Mouse (Mus musculus) C2C12 (cell line): ENCODE data around the gene Plac1. TPM values are rescaled to one million over a fixed set of nuclear protein-coding genes. Genes with fewer than 3 reads are reported as not detected.
A peak's percentile ranks its signal among the peaks of the same experiment; 100 is the strongest.

ENCODE experiments used
- H3K27me3 ChIP-seq: one replicate; pipeline ENCODE4 v1.6.1; 2011; ENCODE audit not compliant: control insufficient read depth, insufficient read depth, insufficient read length
- H3K36me3 ChIP-seq: one replicate; pipeline ENCODE4 v1.6.1; 2011; ENCODE audit not compliant: control insufficient read depth, insufficient read depth
- H3K4me3 ChIP-seq: one replicate; pipeline ENCODE4 v1.5.1; 2011; ENCODE audit warnings: mild to moderate bottlenecking, control low read depth; ENCODE audit not compliant: poor library complexity, insufficient read depth, severe bottlenecking
- H3K79me2 ChIP-seq: one replicate; pipeline ENCODE4 v1.6.1; 2011; ENCODE audit not compliant: control insufficient read depth, insufficient read depth
- H3K79me3 ChIP-seq: one replicate; pipeline ENCODE4 v1.6.1; 2011; ENCODE audit warnings: low read depth, control low read depth
- H3ac ChIP-seq: one replicate; pipeline ENCODE3; 2011; ENCODE audit warnings: low read depth; ENCODE audit not compliant: control insufficient read depth, insufficient read length
- CEBPB ChIP-seq: IDR thresholded peaks from one replicate; pipeline ENCODE4 v1.6.1; 2011; ENCODE audit warnings: low read depth, mild to moderate bottlenecking, control low read depth, moderate library complexity
- CTCF ChIP-seq: IDR thresholded peaks from one replicate; pipeline ENCODE4 v1.5.1; 2011; ENCODE audit not compliant: control insufficient read depth, insufficient read depth, insufficient read length
- FOSL1 ChIP-seq: IDR thresholded peaks from one replicate; pipeline ENCODE4 v1.8.0; 2011; ENCODE audit warnings: mild to moderate bottlenecking, low read length; ENCODE audit not compliant: poor library complexity, insufficient read depth, severe bottlenecking
- MAX ChIP-seq: IDR thresholded peaks from one replicate; pipeline ENCODE4 v1.6.1; 2011; ENCODE audit warnings: mild to moderate bottlenecking, control low read depth
- MYOD1 ChIP-seq: IDR thresholded peaks from one replicate; pipeline ENCODE4 v1.6.1; 2011; ENCODE audit warnings: low read depth; ENCODE audit not compliant: control insufficient read depth, insufficient read length
- MYOG ChIP-seq: IDR thresholded peaks from one replicate; pipeline ENCODE4 v1.6.1; 2011; ENCODE audit not compliant: control insufficient read depth, insufficient read length; ENCODE audit errors: extremely low read depth
- USF1 ChIP-seq: IDR thresholded peaks from one replicate; pipeline ENCODE4 v1.6.1; 2011; ENCODE audit warnings: low read depth, mild to moderate bottlenecking, control low read depth, moderate library complexity
- polyA plus RNA-seq: library from polyadenylated mRNA; unstranded; fragments of >200 nt; fragmentation: generic; extraction: Trizol; gene quantifications from one replicate; pipeline ENCODE4 v1.2.1, GENCODE M21; 2012; ENCODE audit warnings: missing spikeins

Gene Plac1
- polyA plus RNA-seq, 1 experiment: 0.48 TPM

GRCm38 (mm10) chrX:53188692-53189091, 51.2 kb downstream of the Plac1 start:
- H3K36me3 ChIP-seq: no peaks in the 10 kb centered on the region
- H3K27me3 ChIP-seq: no peaks in the 10 kb centered on the region
- no peak overlapping the region for H3ac ChIP-seq
- no peaks in the 10 kb centered on the region for H3K79me2 ChIP-seq
- TF ChIP-seq USF1 (no peak), MAX (no peak), CEBPB (no peak), MYOG (no peak), FOSL1 (no peak), MYOD1 (no peak), CTCF (no peak)
- H3K4me3 ChIP-seq: no peak overlapping the region
- H3K79me3 ChIP-seq: no peaks in the 10 kb centered on the region

GRCm38 (mm10) chrX:53179801-53180200, 60.1 kb downstream of the Plac1 start:
- Histone ChIP-seq H3K27me3 (no peaks in the 10 kb centered on the region), H3K4me3 (no peak overlapping the region), H3K79me3 (no peaks in the 10 kb centered on the region), H3K36me3 (no peaks in the 10 kb centered on the region), H3ac (no peak overlapping the region), H3K79me2 (no peaks in the 10 kb centered on the region)
- no peak for TF ChIP-seq MYOD1
- TF ChIP-seq MAX: no peak
- TF ChIP-seq MYOG: no peak
- no peak for TF ChIP-seq CEBPB
- TF ChIP-seq CTCF: no peak
- TF ChIP-seq FOSL1: no peak
- TF ChIP-seq USF1: no peak

DNA sequence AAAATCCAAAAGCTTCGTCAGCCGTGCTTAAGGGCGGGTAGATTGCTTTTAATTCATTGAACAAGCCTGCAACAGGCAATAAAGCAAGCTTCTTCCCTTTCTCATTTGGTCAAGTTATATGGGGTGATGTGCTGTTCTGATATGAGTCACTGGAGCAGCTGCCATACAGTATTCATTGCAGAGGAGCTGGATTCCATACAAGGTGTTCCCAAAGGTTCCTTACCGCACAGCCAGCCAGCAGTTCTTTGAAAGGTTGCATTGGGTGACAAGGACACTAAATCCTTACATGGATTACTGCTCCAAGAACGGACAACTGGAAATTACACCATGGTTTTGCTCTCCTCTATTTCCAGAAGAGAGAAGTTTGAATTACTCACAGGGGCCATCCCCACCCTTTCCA, 63.6 kb downstream of the Plac1 start:
- no peaks in the 10 kb centered on the region for H3K27me3 ChIP-seq

GRCm38 (mm10) chrX:53168623-53169022, 71.3 kb downstream of the Plac1 start:
- no peaks in the 10 kb centered on the region for H3K79me3 ChIP-seq
- H3K36me3 ChIP-seq: no peaks in the 10 kb centered on the region
- no peaks in the 10 kb centered on the region for H3K27me3 ChIP-seq
- H3ac ChIP-seq: no peak overlapping the region
- H3K4me3 ChIP-seq: no peak overlapping the region
- H3K79me2 ChIP-seq: no peaks in the 10 kb centered on the region
- no peak for TF ChIP-seq CTCF
- TF ChIP-seq MYOD1: peak; percentile 65

More for the DNA sequence above, 63.6 kb downstream of the Plac1 start:
- no peaks in the 10 kb centered on the region for H3K79me2 ChIP-seq
- H3K4me3 ChIP-seq: no peak overlapping the region
- H3ac ChIP-seq: no peak overlapping the region
- TF ChIP-seq MYOG: no peak
- TF ChIP-seq MYOD1: peak; percentile 77
- H3K79me3 ChIP-seq: no peaks in the 10 kb centered on the region
- H3K36me3 ChIP-seq: no peaks in the 10 kb centered on the region

DNA sequence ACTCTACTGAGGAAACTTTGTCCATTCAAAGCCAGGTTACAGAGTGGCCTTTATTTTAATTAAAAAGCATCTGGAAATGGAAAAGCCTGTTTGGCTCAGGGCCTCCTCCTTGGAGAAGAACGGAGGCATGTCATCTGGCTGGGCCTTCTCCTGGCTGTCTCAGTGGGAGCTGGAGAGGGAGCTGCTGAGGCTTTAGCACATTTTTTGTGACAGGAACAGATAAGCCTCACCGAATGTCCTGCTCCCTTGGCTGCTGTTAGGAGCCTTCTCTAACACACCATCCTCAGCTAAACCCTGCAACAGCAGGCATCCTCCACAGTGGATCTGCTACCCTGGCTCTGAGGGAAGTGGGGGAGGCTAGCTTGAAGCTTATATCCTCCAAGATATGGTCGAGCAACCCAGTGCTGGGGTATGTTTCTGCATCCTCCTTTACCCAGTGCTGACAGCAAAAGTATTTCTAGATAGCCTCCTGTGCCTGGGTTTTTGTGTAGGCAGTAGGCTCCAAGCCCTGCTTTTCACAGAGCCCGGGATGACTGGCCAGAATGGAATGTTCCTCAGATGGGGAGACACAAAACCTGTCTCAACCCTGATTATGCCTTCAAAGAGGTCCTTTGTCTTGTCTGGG, 72.9 kb downstream of the Plac1 start:
- no peaks in the 10 kb centered on the region for H3K36me3 ChIP-seq
- H3K4me3 ChIP-seq: no peak overlapping the region
- no peaks in the 10 kb centered on the region for H3K27me3 ChIP-seq
- H3K79me2 ChIP-seq: no peaks in the 10 kb centered on the region
- H3K79me3 ChIP-seq: no peaks in the 10 kb centered on the region
- no peak for TF ChIP-seq USF1
- no peak for TF ChIP-seq CTCF
- TF ChIP-seq CEBPB: no peak
- no peak overlapping the region for H3ac ChIP-seq

- Histone ChIP-seq H3K36me3 (no peaks in the 10 kb centered on the region), H3K4me3 (no peak overlapping the region), H3K79me3 (no peaks in the 10 kb centered on the region)
These were observed 73.5 kb downstream of the Plac1 start for GRCm38 (mm10) chrX:53166251-53166900.

More at GRCm38 (mm10) chrX:53166251-53166900, 73.5 kb downstream of the Plac1 start:
- Histone ChIP-seq H3ac (no peak overlapping the region), H3K79me2 (no peaks in the 10 kb centered on the region), H3K27me3 (no peaks in the 10 kb centered on the region)
- no peak for TF ChIP-seq MAX
- TF ChIP-seq USF1: no peak
- TF ChIP-seq MYOD1: no peak
- no peak for TF ChIP-seq CTCF
- TF ChIP-seq MYOG: no peak
- TF ChIP-seq FOSL1: no peak
- no peak for TF ChIP-seq CEBPB
